Mouse (Mus musculus): ENCODE results near the gene Zfp874a. TPM values are rescaled to one million over a fixed set of nuclear protein-coding genes. Genes with fewer than 3 reads are reported as not detected.
"Not testable (repeated sequence)": the region's sequence is repeated elsewhere in the genome, so short reads cannot be mapped to it uniquely, and the experiment has no call there.

The Zfp874a gene
- polyA plus RNA-seq, 1 experiment from 2014 or later = 7.3 TPM

- peaks cover 2% of the 10 kb centered on the region for H3K4me1 ChIP-seq (ENCODE audit: control insufficient read depth, low read depth, low read length)
- H3K27me3 ChIP-seq (ENCODE audit: control insufficient read depth, insufficient read depth, low read depth, low read length) = no peaks in the 10 kb centered on the region
- H3K4me3 ChIP-seq (ENCODE audit: low read depth, low read length) = no peak overlapping the region
- H3K4me2 ChIP-seq (ENCODE audit: low read depth, low read length) = no peak overlapping the region
- H3K36me3 ChIP-seq (ENCODE audit: control insufficient read depth, insufficient read depth) = no peaks in the 10 kb centered on the region
- WGBS (ENCODE audit: insufficient replicate concordance) = 74% methylated on average over 6 of the region's 6 CpGs
- no peak for ATAC-seq (ENCODE audit: low read depth)
- no peak overlapping the region for H3K9ac ChIP-seq (ENCODE audit: low read depth, low read length)
- no peaks in the 10 kb centered on the region for H3K9me3 ChIP-seq (replicated peaks; ENCODE audit: control insufficient read depth, low read length)
- H3K27ac ChIP-seq (ENCODE audit: low read length) = no peak overlapping the region
These were observed 35.7 kb downstream of the Zfp874a start for GRCm38 (mm10) chr13:67415759-67416158.

- not testable (repeated sequence) for H3K4me1 ChIP-seq (ENCODE audit: control insufficient read depth, low read depth, low read length); H3K27me3 ChIP-seq (ENCODE audit: control insufficient read depth, insufficient read depth, low read depth, low read length); H3K27ac ChIP-seq (ENCODE audit: low read length); H3K9me3 ChIP-seq (replicated peaks; ENCODE audit: control insufficient read depth, low read length); H3K4me2 ChIP-seq (ENCODE audit: low read depth, low read length); ATAC-seq (ENCODE audit: low read depth); H3K4me3 ChIP-seq (ENCODE audit: low read depth, low read length); H3K9ac ChIP-seq (ENCODE audit: low read depth, low read length); H3K36me3 ChIP-seq (ENCODE audit: control insufficient read depth, insufficient read depth)
- WGBS (ENCODE audit: insufficient replicate concordance) = 60% methylated on average over 3 of the region's 3 CpGs
These were observed 37.8 kb downstream of the Zfp874a start for GRCm38 (mm10) chr13:67413634-67414033.

DNA sequence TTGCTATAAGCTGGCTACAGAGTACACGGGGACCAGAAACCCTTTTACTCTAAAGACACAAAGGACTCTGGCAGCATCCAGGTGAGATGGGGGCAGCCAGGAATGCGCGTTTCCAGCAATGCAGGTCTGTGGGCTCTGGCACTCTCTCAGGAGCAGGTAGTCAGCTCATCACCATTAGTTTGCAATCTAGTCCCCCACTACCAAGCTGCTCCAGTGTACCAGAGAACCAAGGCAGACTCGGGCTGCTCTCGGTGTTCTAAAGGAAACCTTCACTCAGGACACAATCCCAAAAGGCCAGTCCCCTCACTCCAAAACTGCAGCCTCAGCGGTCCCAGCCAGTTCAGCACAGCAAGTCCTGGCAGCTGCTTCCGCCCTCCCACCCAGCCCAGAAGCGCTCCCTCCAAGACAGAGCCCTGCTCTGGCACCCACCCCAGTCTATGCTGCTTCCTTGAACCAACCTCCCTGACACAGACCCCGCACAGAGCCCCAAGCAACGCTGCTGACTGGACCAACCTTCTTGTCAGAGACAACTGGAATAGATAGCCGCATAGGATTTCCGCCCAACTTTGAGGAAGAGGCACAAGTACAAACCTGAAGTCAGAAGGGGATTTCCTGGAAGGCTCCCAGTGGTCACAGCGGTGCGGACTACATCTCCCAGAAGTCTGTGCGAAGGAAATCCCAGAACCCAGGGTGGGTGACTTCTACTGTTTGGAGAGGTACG lies 52.1 kb downstream of the Zfp874a start, which contains the start of gene Zfp429:
Gene Zfp429 (minus strand): TSS at position 637 of the 721 bp plus-strand sequence.
- H3K9me3 ChIP-seq (replicated peaks; ENCODE audit: control insufficient read depth, low read length); H3K27me3 ChIP-seq (ENCODE audit: control insufficient read depth, insufficient read depth, low read depth, low read length); H3K4me1 ChIP-seq (ENCODE audit: control insufficient read depth, low read depth, low read length); H3K27ac ChIP-seq (ENCODE audit: low read length); H3K36me3 ChIP-seq (ENCODE audit: control insufficient read depth, insufficient read depth): not testable (repeated sequence)
- Histone ChIP-seq H3K9ac (ENCODE audit: low read depth, low read length) (peak within 1 kb of the TSS; percentile 68), H3K4me2 (ENCODE audit: low read depth, low read length) (peak within 1 kb of the TSS; percentile 63), H3K4me3 (ENCODE audit: low read depth, low read length) (peak within 1 kb of the TSS; percentile 70)
- peak; percentile 88 for ATAC-seq (ENCODE audit: low read depth)
- 3% methylated on average over 14 of the region's 16 CpGs for WGBS (ENCODE audit: insufficient replicate concordance)

GRCm38 (mm10) chr13:67376255-67376654 lies 75.2 kb downstream of the Zfp874a start:
- not testable (repeated sequence) for H3K9ac ChIP-seq (ENCODE audit: low read depth, low read length); H3K27me3 ChIP-seq (ENCODE audit: control insufficient read depth, insufficient read depth, low read depth, low read length); H3K36me3 ChIP-seq (ENCODE audit: control insufficient read depth, insufficient read depth); H3K9me3 ChIP-seq (replicated peaks; ENCODE audit: control insufficient read depth, low read length); ATAC-seq (ENCODE audit: low read depth); H3K4me1 ChIP-seq (ENCODE audit: control insufficient read depth, low read depth, low read length); H3K4me2 ChIP-seq (ENCODE audit: low read depth, low read length); H3K27ac ChIP-seq (ENCODE audit: low read length); H3K4me3 ChIP-seq (ENCODE audit: low read depth, low read length)
- WGBS (ENCODE audit: insufficient replicate concordance) = 52% methylated on average over 3 of the region's 3 CpGs

GRCm38 (mm10) chr13:67375050-67375911 lies 76.1 kb downstream of the Zfp874a start, which contains the start of the genes Gm28041 and Zfp456:
TSS of gene Gm28041 (minus strand) at chr13:67375733.
TSS of gene Zfp456 (minus strand) at chr13:67375810.
- not testable (repeated sequence) for H3K9me3 ChIP-seq (replicated peaks; ENCODE audit: control insufficient read depth, low read length); H3K27ac ChIP-seq (ENCODE audit: low read length); H3K27me3 ChIP-seq (ENCODE audit: control insufficient read depth, insufficient read depth, low read depth, low read length); H3K36me3 ChIP-seq (ENCODE audit: control insufficient read depth, insufficient read depth); H3K4me1 ChIP-seq (ENCODE audit: control insufficient read depth, low read depth, low read length)
- ATAC-seq (ENCODE audit: low read depth) = peak; percentile 91
- WGBS (ENCODE audit: insufficient replicate concordance) = 9% methylated on average over 13 of the region's 15 CpGs
- H3K4me3 ChIP-seq (ENCODE audit: low read depth, low read length) = peak within 1 kb of the TSS; percentile 64
- peak within 1 kb of the TSS; percentile 72 for H3K4me2 ChIP-seq (ENCODE audit: low read depth, low read length)
- H3K9ac ChIP-seq (ENCODE audit: low read depth, low read length) = peak within 1 kb of the TSS; percentile 58

Other genes with a start within 250 kb of the Zfp874a start
- 0.41 and 0.50 TPM in 2 replicates for gene Zfp458, start 173.2 kb downstream of the Zfp874a start, polyA plus RNA-seq (2015; fragmentation: Nextera tagmentation; extraction: Ambion mirVana)
- 0.46 TPM in 1 of 2 replicates, not detected in the other for gene Zfp457, start 145.1 kb downstream of the Zfp874a start, polyA plus RNA-seq (2015; fragmentation: Nextera tagmentation; extraction: Ambion mirVana)
- 0.65 and 0.75 TPM in 2 replicates for gene Zfp595, start 119.1 kb downstream of the Zfp874a start, polyA plus RNA-seq (2015; fragmentation: Nextera tagmentation; extraction: Ambion mirVana)
- 0.19 TPM in 1 of 2 replicates, not detected in the other for gene Gm28044, start 91.1 kb downstream of the Zfp874a start, polyA plus RNA-seq (2015; fragmentation: Nextera tagmentation; extraction: Ambion mirVana)
- 0.62 and 0.63 TPM in 2 replicates for gene Zfp953, start 91.0 kb downstream of the Zfp874a start, polyA plus RNA-seq (2015; fragmentation: Nextera tagmentation; extraction: Ambion mirVana)
- gene Gm28041, start 75.9 kb downstream of the Zfp874a start, polyA plus RNA-seq (2015; fragmentation: Nextera tagmentation; extraction: Ambion mirVana) = 0.13 and 0.35 TPM in 2 replicates
- gene Zfp456, start 75.8 kb downstream of the Zfp874a start, polyA plus RNA-seq (2015; fragmentation: Nextera tagmentation; extraction: Ambion mirVana) = 0.36 and 0.47 TPM in 2 replicates
- 1.5 and 2.1 TPM in 2 replicates for gene Zfp429, start 51.8 kb downstream of the Zfp874a start, polyA plus RNA-seq (2015; fragmentation: Nextera tagmentation; extraction: Ambion mirVana)
- 0.09 and 0.14 TPM in 2 replicates for gene Zfp459, start 30.2 kb downstream of the Zfp874a start, polyA plus RNA-seq (2015; fragmentation: Nextera tagmentation; extraction: Ambion mirVana)
- 3.0 and 3.2 TPM in 2 replicates for gene Zfp874b, start 32.6 kb upstream of the Zfp874a start, polyA plus RNA-seq (2015; fragmentation: Nextera tagmentation; extraction: Ambion mirVana)
- 2.3 and 3.0 TPM in 2 replicates for gene Zfp58, start 48.9 kb upstream of the Zfp874a start, polyA plus RNA-seq (2015; fragmentation: Nextera tagmentation; extraction: Ambion mirVana)
- gene Gm26965, start 74.5 kb upstream of the Zfp874a start, polyA plus RNA-seq (2015; fragmentation: Nextera tagmentation; extraction: Ambion mirVana) = not detected in 2 replicates
- 6.3 and 7.8 TPM in 2 replicates for gene Zfp87, start 74.6 kb upstream of the Zfp874a start, polyA plus RNA-seq (2015; fragmentation: Nextera tagmentation; extraction: Ambion mirVana)
- 3.9 and 4.0 TPM in 2 replicates for gene Zfp748, start 102.2 kb upstream of the Zfp874a start, polyA plus RNA-seq (2015; fragmentation: Nextera tagmentation; extraction: Ambion mirVana)
- gene Zfp729b, start 158.1 kb upstream of the Zfp874a start, polyA plus RNA-seq (2015; fragmentation: Nextera tagmentation; extraction: Ambion mirVana) = 1.1 TPM in 2 replicates
- not detected in 2 replicates for gene Gm49345, start 186.1 kb upstream of the Zfp874a start, polyA plus RNA-seq (2015; fragmentation: Nextera tagmentation; extraction: Ambion mirVana)
- 0.77 and 0.99 TPM in 2 replicates for gene Zfp729a, start 186.2 kb upstream of the Zfp874a start, polyA plus RNA-seq (2015; fragmentation: Nextera tagmentation; extraction: Ambion mirVana)
- gene Zfp738, start 235.4 kb upstream of the Zfp874a start, polyA plus RNA-seq (2015; fragmentation: Nextera tagmentation; extraction: Ambion mirVana) = 2.5 and 2.8 TPM in 2 replicates